Mouse (Mus musculus) right cerebral cortex, adult 2 months (tissue): ENCODE results near the gene Dnajb9.
"Not testable (repeated sequence)": the region's sequence is repeated elsewhere in the genome, so short reads cannot be mapped to it uniquely, and the experiment has no call there.

Source experiments
- DNase-seq, 2 experiments: peaks; one replicate each; pipeline ENCODE4 v3.0.0; 2021 to 2022; ENCODE audit warnings: low spot score in 2 of 2

Dnajb9 gene

GRCm38 (mm10) chr12:44209824-44210752 is at the start of gene Dnajb9:
TSS of gene Dnajb9 (minus strand) at chr12:44210326.
- peak; percentile 100 for DNase-seq

GRCm38 (mm10) chr12:44248309-44248977 is 38.3 kb upstream of the Dnajb9 start:
- no peak for DNase-seq

DNA sequence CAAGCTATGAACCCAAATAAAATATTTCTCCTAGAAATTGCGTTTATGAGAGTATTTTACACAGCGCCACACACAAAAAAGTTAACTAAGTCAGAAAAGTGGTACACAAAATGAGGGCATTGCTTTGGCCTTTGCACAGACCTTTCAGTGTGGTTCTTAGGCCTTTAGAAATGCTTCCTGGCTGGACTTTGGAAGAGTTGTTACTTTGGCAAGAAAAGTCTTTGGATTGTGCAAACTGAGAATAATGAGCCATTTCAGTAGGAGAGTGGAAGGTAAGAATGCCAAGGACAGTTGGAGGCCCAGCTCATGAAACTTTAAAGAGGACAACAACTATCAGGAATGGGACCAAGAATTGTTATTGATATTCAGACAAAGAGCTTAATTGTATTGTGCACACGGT is 35.6 kb upstream of the Dnajb9 start:
- no peak for DNase-seq

GRCm38 (mm10) chr12:44242407-44242806 is 32.3 kb upstream of the Dnajb9 start:
- no peak for DNase-seq

- no peak for DNase-seq
These were observed 31.0 kb upstream of the Dnajb9 start for GRCm38 (mm10) chr12:44241090-44241489.

DNA sequence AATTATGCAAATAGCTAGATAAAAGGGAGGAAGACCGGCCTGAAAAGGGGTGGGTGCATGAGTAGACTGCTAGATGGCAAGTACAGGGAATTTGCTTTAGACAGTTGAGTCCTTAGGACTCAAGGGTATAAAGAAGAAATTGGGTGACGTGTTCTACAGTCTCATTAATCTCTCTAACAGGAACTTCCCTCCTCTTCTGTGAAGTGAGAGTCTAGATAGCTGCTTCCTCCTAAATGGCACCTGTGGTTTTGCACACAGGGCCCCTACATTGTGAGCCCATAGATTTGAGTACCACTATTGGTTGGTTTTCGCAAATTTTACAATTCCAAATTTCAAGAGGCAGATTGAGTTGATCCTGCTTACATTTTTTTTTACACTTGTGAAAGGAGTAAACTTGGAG is 14.5 kb upstream of the Dnajb9 start:
- no peak for DNase-seq

GRCm38 (mm10) chr12:44223044-44223443 is 12.9 kb upstream of the Dnajb9 start:
- no peak for DNase-seq

GRCm38 (mm10) chr12:44221651-44222356 is 11.7 kb upstream of the Dnajb9 start:
- peak in 1 of 2 experiments; percentile 14 for DNase-seq

- DNase-seq = not testable (repeated sequence)
These were observed 10.9 kb upstream of the Dnajb9 start, which contains the start of gene Pnpla8 for GRCm38 (mm10) chr12:44221070-44221469. TSS of gene Pnpla8 (plus strand) at chr12:44221370.

- no peak for DNase-seq
These were observed 1.4 kb upstream of the Dnajb9 start for GRCm38 (mm10) chr12:44211555-44211954.

GRCm38 (mm10) chr12:44209141-44209823 is 844 bp downstream of the Dnajb9 start:
- DNase-seq = peak; percentile 23 to 45

DNA sequence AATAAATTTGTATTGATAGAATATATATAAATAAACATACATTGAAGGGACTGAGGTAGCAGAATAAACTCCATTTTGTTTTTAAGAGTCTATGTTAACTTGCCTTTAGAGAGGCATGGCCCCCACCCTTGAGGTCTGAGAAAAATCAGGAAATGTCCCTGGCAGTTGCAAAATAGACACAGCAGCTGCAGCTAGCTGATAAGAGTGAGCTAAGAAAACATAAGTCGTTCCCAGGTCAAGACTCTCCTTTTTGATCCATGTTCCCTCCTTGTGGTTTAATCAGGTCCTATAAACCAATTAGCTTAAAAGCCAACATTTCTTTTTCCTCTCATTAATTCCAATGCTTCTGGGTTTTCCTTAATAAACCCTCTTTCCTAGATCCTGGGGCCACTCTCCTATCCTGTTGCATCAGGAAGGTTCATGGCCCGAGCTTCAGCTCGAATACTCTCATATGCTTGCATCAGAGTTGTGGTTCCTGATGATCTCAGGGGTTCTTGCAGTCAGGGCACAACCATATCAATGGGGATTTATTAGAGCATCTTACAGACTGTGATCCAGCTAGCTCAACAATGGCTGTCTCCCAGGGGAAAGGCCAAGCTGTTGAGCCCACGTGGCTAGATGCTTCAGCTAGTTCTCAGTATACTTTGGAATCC is 12.1 kb downstream of the Dnajb9 start:
- no peak for DNase-seq

DNA sequence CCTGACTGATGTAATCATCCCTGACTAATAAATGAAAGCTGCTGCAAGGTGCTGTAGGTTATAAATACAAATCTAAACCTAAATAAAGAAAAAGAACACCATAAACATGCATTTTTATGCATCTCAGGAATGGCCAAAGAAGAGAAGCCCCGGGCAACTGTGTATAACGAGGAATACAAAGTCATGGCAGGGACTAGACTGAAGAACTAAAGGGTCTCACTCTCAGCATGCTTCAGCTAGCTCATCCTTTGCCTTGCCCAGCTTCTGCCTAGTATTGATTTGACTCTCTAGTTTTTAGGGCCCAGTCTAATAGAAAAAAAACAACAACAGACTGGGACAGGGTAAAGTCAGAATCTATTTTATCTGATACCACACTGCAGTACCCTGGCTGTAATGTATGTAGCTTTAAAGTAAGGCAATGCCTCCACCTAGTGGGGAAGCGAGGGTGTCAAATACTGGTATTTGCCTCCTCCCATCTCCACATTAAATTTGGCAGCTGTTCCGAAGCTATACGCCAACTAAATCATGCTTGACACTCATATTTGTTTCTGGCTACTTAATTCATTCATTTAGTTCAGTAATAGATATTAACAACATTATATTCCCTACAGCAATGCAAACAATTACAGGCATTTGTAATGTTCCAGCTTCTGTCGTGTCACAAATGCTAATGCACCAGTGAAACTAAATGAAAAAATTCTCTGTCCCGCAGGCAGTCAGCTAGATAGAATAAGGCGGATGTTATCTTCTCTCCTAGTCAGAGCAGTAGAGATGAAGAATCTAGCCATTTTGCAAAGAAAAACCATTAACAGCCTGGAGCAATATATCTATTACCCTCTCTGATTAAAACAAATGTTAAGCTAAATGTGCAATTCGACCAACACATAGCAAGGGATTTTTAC is 28.8 kb downstream of the Dnajb9 start:
- DNase-seq = peak; percentile 75 to 83

DNA sequence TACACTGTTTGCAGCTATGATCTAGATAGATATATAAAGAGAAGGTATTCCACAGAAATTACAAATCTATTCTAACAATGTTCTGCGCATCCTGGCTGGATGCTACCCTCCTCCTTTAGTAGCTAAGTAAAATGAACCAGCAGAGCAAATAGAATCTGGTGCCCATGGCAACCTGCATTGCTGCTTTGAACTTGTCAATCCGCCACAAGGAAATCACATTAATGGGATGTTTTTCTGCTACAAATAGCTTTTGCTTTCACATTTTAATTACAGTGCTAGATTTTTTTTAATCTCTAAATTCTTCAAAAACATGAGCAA is 33.1 kb downstream of the Dnajb9 start:
- DNase-seq = peak; percentile 9 to 14

DNA sequence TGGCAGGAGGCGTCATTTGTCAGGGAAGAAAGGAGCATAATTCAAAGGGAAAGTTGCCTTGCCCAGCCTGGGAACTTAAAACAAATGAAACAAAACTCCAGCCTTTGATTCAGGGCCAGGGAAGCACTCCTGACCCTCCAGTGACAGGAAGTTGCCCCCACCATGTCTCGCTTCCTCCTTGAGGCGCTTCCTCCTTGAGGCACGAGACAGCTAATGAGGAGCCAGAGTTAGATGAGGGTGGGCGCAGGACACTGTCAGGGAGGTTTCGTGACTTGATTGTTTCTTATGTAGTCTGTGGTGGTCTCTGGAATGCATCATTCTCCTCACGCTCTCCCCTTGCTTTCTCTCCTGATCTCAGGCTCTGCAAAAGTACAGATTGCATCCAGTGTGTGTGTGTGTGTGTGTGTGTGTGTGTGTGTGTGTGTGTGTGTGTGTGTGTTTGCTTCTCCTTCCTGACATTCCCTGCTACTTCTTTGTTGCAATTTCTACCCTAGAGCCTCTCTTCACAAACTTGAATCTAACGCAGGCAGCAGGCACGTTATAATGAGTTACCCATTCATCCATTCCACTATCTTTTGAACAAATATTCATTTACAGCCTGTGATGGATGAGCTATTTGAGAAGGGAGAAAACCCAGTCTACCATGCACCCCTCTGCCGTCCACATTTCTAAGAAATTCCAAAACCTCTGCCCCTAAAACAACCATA is 33.6 kb downstream of the Dnajb9 start:
- DNase-seq = peak in 1 of 2 experiments; percentile 9

GRCm38 (mm10) chr12:44166949-44167348 is 43.2 kb downstream of the Dnajb9 start:
- peak in 1 of 2 experiments; percentile 75 for DNase-seq

- no peak for DNase-seq
These were observed 50.8 kb downstream of the Dnajb9 start for GRCm38 (mm10) chr12:44159349-44159748.
